Mouse (Mus musculus) 3134 (cell line): ENCODE measurements around the gene Twnk.
A peak's percentile ranks its signal among the peaks of the same experiment; 100 is the strongest.

ENCODE experiments used
- DNase-seq: peaks from one replicate; pipeline ENCODE4 v3.0.0-alpha.2; 2011; ENCODE audit warnings: low spot score; ENCODE audit not compliant: insufficient read length; ENCODE audit errors: extremely low read depth

Gene Twnk

GRCm38 (mm10) chr19:45047417-45047934 lies 42.0 kb downstream of the Twnk start, which contains the start of gene Sfxn3:
TSS of gene Sfxn3 (plus strand) at chr19:45047503.
- DNase-seq: peak; percentile 93

GRCm38 (mm10) chr19:45047935-45048643 lies 42.6 kb downstream of the Twnk start:
- peak; percentile 76 for DNase-seq

DNA sequence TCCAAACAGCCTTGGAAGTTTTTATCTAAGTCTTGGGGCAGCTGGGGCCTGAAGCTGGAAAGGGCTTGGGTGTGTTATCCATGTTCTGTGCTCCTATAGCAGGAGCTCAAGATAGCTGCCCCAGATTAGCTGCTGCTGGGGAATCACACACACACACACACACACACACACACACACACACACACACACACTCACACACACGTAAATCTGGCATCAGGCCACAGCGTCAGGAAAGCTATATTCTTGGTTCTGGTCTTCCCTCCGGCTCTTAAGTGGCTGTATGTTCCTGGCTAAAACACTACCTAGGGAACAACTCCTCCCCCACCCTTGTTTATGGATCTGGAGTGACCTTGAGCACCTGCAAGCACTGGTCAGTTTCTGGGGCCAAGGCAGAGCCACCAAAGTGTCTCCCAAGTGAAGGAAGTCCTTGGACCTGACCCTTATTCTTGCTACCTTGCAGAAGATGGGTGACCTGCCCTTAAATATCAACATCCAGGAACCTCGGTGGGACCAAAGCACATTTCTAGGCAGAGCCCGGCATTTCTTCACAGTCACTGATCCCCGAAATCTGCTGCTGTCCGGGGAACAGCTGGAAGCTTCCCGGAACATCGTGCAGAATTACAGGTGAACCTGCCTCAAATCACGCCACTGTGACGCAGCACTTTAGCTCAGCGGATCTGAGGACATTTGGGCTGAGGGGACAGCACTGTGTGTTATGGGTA lies 43.3 kb downstream of the Twnk start:
- no peak for DNase-seq

DNA sequence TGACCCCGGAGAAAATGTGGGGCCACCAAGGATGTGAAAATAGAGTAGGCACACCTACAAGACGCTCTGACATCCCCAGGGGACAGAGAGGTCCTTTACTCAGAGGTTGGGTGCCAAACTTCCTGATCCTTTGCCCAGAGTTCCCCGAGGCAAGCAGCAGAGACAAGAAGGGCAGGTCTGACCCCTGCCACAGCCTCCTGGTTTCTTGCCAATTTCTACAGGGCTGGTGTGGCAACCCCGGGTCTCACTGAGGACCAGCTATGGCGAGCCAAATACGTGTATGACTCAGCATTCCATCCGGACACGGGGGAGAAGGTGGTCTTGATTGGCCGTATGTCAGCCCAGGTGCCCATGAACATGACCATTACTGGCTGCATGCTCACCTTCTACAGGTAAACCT lies 44.1 kb downstream of the Twnk start:
- peak; percentile 58 for DNase-seq

DNA sequence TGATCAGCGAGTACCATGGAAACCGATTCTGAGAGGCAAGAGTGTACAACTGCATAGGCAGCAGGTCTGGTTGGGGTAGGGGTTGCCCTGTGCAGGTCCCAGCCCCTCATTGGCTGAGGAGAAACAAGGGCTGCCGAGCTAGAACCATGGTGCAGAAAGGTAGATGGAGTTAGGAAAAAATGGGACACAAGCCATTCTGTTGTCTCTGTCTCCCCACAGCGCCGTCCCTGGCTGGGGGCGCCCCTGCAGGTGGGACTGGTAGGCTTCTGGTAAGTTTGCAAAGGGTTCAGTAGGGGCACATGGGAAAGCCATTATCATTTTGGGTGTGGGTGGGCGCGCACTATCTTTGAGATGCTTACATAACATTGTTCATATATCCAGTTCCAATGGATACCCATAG lies 48.0 kb downstream of the Twnk start:
- DNase-seq: no peak

GRCm38 (mm10) chr19:45054892-45055690 lies 49.6 kb downstream of the Twnk start:
- DNase-seq: peak; percentile 71

- no peak for DNase-seq
Observed at GRCm38 (mm10) chr19:45056364-45056763, 50.9 kb downstream of the Twnk start.

DNA sequence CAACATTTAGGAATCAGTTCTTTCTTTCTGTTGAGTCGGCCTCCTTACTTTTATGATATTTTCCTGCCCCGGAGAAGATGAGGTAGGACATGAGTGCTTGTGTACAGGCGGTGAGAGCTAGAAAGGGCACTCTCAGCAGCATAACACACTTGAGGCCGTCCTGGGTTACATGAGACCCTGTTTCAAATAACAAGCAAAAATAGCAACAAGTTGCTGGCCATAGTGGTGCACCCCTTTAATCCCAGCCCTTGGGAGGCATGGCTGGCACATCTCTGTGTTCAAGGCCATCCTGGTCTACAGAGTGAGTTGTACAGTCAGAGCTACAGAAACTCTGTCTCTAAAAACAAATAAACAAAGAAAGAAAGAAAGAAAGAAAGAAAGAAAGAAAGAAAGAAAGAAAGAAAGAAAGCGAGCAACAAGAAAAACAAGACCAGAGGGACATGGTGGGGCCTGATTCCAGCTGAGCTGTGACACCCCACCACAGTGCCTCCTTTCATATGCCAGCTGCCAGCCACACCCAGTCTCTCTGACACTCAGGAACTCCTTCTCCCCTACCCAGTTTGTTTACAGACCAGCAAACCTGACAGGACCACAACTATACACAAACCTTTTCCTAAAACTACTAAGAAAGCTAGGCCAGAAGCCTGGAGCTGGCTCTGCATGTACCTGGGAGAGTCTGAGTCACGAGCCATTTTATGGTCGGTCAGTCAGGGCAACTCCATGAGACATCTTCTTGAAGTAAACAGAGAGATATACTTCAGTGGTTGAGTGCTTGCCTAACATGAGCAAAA lies 51.6 kb downstream of the Twnk start:
- DNase-seq: no peak

DNA sequence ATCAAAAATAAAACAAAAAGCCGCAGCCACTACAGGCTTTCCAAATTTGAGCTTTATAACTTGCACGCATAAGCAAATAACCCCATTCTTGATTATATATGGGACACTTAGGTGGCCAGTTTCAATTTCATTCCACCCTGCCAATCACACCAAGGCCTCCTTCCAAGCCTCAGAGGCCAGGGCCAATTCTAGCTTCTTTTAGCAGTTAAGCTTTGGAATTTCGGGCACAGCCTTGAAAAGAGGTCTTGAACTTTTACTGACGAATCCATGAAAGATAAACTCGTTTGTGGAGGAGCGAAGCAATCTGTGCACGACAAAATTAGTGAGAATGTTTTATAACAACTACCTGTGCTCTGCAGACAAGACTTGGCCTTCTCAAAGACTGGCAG lies 52.3 kb downstream of the Twnk start:
- no peak for DNase-seq

- DNase-seq: peak; percentile 91
Observed at GRCm38 (mm10) chr19:45058113-45058839, 52.8 kb downstream of the Twnk start.

DNA sequence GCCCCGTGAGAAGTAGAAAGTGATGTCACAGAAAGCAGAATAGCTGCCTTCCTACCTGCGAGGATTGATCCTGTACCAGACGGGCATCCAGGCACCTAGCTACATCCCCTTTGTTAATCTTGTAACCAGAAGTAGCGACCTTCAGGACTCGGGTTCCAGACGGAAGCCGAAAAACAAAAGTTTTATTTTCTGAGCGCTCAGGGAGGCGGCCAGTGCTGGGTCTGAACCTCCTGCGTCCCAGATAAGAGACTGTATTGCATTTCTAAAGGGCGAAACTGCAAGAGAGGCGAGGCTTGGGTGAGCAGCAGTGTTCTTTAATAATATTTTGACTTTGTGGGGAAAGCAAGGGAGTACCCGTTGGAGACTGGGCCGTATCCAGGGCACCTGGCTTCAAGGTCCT lies 53.4 kb downstream of the Twnk start:
- no peak for DNase-seq
